Mouse (Mus musculus) liver, adult 2 months (tissue): ENCODE results near the gene Padi2.

Source experiments
- CTCF ChIP-seq: fragments of 200-500 bp; IDR thresholded peaks from 2 replicates; pipeline ENCODE4 v1.5.1; 2011; ENCODE audit warnings: low read depth, low read length, control low read depth
- POLR2A ChIP-seq: fragments of 200-500 bp; IDR thresholded peaks from 2 replicates; pipeline ENCODE4 v1.6.1; 2011; ENCODE audit warnings: low read length, control low read depth; ENCODE audit not compliant: insufficient read depth; ENCODE audit errors: extremely low read depth

- TF ChIP-seq CTCF: no peak
- TF ChIP-seq POLR2A: no peak
Observed at GRCm38 (mm10) chr4:140870876-140871275, 35.3 kb upstream of the Padi2 start.
